In genomic region chr14:25554781-25555180, GRCm38 (mm10) we compare ENCODE assay signal across 10 mouse cellular contexts.
DNase-seq lines count a peak whose midpoint lies in the region; ATAC-seq lines count a peak whose summit lies in the region.
"Had no signal": no experiment of that assay in that cellular context is flagged by ENCODE, and none has a peak within 500 bp of the region (broad histone marks: within the 10 kb centered on the region; RNA-seq: fewer than 3 reads in every experiment).

No protein-coding gene starts in this region.

- WGBS in kidney, embryonic 14.5 days, result 10% methylated on average over 8 of the region's 8 CpGs
- 15% methylated on average over 8 of the region's 8 CpGs for WGBS in embryonic facial prominence, embryonic 15.5 days
- WGBS in intestine, embryonic 15.5 days, result 16% methylated on average over 8 of the region's 8 CpGs
- 11% methylated on average over 8 of the region's 8 CpGs for WGBS in neural tube, embryonic 14.5 days

- H3K4me1 ChIP-seq in kidney, embryonic 14.5 days (ENCODE audit: control insufficient read depth, insufficient read depth, low read length), result peaks cover 53% of the 10 kb centered on the region
- H3K4me1 ChIP-seq in embryonic facial prominence, embryonic 15.5 days, result peaks cover 65% of the 10 kb centered on the region
- H3K4me1 ChIP-seq in intestine, embryonic 15.5 days (replicated peaks), result peaks cover 53% of the 10 kb centered on the region
- peaks cover 57% of the 10 kb centered on the region for H3K4me1 ChIP-seq in neural tube, embryonic 14.5 days (ENCODE audit: control insufficient read depth, insufficient read depth, low read length)

- no peak overlapping the region for H3K4me3 ChIP-seq in kidney, embryonic 14.5 days (ENCODE audit: low read length)
- no peak overlapping the region for H3K4me3 ChIP-seq in embryonic facial prominence, embryonic 15.5 days (replicated peaks)
- H3K4me3 ChIP-seq in intestine, embryonic 15.5 days (replicated peaks), result no peak overlapping the region
- no peak overlapping the region for H3K4me3 ChIP-seq in neural tube, embryonic 14.5 days (ENCODE audit: low read depth, low read length)
- H3K4me3 ChIP-seq: heart, embryonic 12.5 days had no signal

- 0 out of 2 replicates have a peak overlapping the region, but pooled peaks have one; percentile 14 for H3K9ac ChIP-seq in kidney, embryonic 14.5 days (ENCODE audit: low read depth, low read length)
- H3K9ac ChIP-seq in embryonic facial prominence, embryonic 15.5 days, result no peak overlapping the region
- H3K9ac ChIP-seq in intestine, embryonic 15.5 days, result no peak overlapping the region
- 0 out of 2 replicates have a peak overlapping the region, but pooled peaks have one; percentile 0 for H3K9ac ChIP-seq in neural tube, embryonic 14.5 days (replicated peaks; ENCODE audit: low read depth, low read length)
- H3K9ac ChIP-seq: heart, embryonic 12.5 days; liver, embryonic 14.5 days had no signal

- H3K36me3 ChIP-seq in kidney, embryonic 14.5 days (ENCODE audit: control insufficient read depth, insufficient read depth, low read length), result peaks cover 5% of the 10 kb centered on the region; the same call in 1 of the 2 replicates
- no peaks in the 10 kb centered on the region; the same call in 1 of the 2 replicates for H3K36me3 ChIP-seq in embryonic facial prominence, embryonic 15.5 days
- H3K36me3 ChIP-seq in intestine, embryonic 15.5 days, result no peaks in the 10 kb centered on the region
- no peaks in the 10 kb centered on the region for H3K36me3 ChIP-seq in neural tube, embryonic 14.5 days (ENCODE audit: control insufficient read depth, insufficient read depth, low read length)

- H3K27ac ChIP-seq in kidney, embryonic 14.5 days (ENCODE audit: low read depth, low read length), result peak overlapping the region; percentile 65
- H3K27ac ChIP-seq in embryonic facial prominence, embryonic 15.5 days (replicated peaks), result peak overlapping the region; percentile 17; the same call in 1 of the 2 replicates
- peak overlapping the region; percentile 44; the same call in 1 of the 2 replicates for H3K27ac ChIP-seq in intestine, embryonic 15.5 days
- peak overlapping the region; percentile 76 for H3K27ac ChIP-seq in neural tube, embryonic 14.5 days (ENCODE audit: low read depth, low read length)
- H3K27ac ChIP-seq: liver, embryonic 14.5 days had no signal

- ATAC-seq in kidney, embryonic 14.5 days (ENCODE audit: low FRiP score, low TSS enrichment), result no peak
- ATAC-seq in embryonic facial prominence, embryonic 15.5 days (ENCODE audit: insufficient number of reproducible peaks, low FRiP score, low TSS enrichment, low read depth), result peak; percentile 16; the same call in 1 of the 2 replicates
- ATAC-seq in intestine, embryonic 15.5 days, result peak; percentile 57
- peak; percentile 10; the same call in 1 of the 2 replicates for ATAC-seq in neural tube, embryonic 14.5 days (ENCODE audit: low read depth)

- no peaks in the 10 kb centered on the region for H3K9me3 ChIP-seq in kidney, embryonic 14.5 days (ENCODE audit: control insufficient read depth, low read length)
- H3K9me3 ChIP-seq in embryonic facial prominence, embryonic 15.5 days (replicated peaks), result no peaks in the 10 kb centered on the region
- no peaks in the 10 kb centered on the region for H3K9me3 ChIP-seq in intestine, embryonic 15.5 days
- H3K9me3 ChIP-seq in neural tube, embryonic 14.5 days (ENCODE audit: control insufficient read depth, low read length), result no peaks in the 10 kb centered on the region
- H3K9me3 ChIP-seq: heart, embryonic 12.5 days had no signal

- intact Hi-C loops in left cerebral cortex, postnatal 10 days (cut with DNase I), result no loop called here

- peak overlapping the region; percentile 22; the same call in 1 of the 2 replicates for H3K4me2 ChIP-seq in kidney, embryonic 14.5 days (replicated peaks; ENCODE audit: low read depth, low read length)
- 0 out of 2 replicates have a peak overlapping the region, but pooled peaks have one; percentile 1 for H3K4me2 ChIP-seq in embryonic facial prominence, embryonic 15.5 days (replicated peaks)
- no peak overlapping the region; the same call in 1 of the 2 replicates for H3K4me2 ChIP-seq in intestine, embryonic 15.5 days (replicated peaks)
- no peak overlapping the region for H3K4me2 ChIP-seq in neural tube, embryonic 14.5 days (ENCODE audit: low read depth, low read length)
- H3K4me2 ChIP-seq: heart, embryonic 12.5 days had no signal

- no peaks in the 10 kb centered on the region for H3K27me3 ChIP-seq in kidney, embryonic 14.5 days (ENCODE audit: control insufficient read depth, insufficient read depth, low read length)
- H3K27me3 ChIP-seq in embryonic facial prominence, embryonic 15.5 days, result no peaks in the 10 kb centered on the region
- no peaks in the 10 kb centered on the region for H3K27me3 ChIP-seq in intestine, embryonic 15.5 days (replicated peaks)
- H3K27me3 ChIP-seq in neural tube, embryonic 14.5 days (ENCODE audit: control insufficient read depth, insufficient read depth, low read length), result no peaks in the 10 kb centered on the region
- H3K27me3 ChIP-seq: heart, embryonic 12.5 days had no signal

- DNase-seq in kidney, postnatal 10 days, result no peak
- no peak for DNase-seq in urinary bladder, postnatal 4 days (ENCODE audit: low spot score in 2 of 2)
- no peak for DNase-seq in left cerebral cortex, postnatal 10 days (ENCODE audit: extremely low spot score in 1 of 2, low spot score in 2 of 2)
- DNase-seq in thymus, postnatal 0 days (ENCODE audit: low spot score), result no peak

Comparison
In these comparisons a context has a peak if more than half of its experiments do, and no peak if none do; other contexts are left out.
1. H3K27ac ChIP-seq: peak in every context shown above with its lines; median percentile 76 in neural tube, embryonic 14.5 days; 65 in kidney, embryonic 14.5 days; 44 in intestine, embryonic 15.5 days; 17 in embryonic facial prominence, embryonic 15.5 days.
2. H3K4me2 ChIP-seq: peak in kidney, embryonic 14.5 days (single experiment) and embryonic facial prominence, embryonic 15.5 days (single experiment); none in intestine, embryonic 15.5 days (single experiment) and neural tube, embryonic 14.5 days (single experiment).
3. H3K9ac ChIP-seq: peak in kidney, embryonic 14.5 days (single experiment) and neural tube, embryonic 14.5 days (single experiment); none in embryonic facial prominence, embryonic 15.5 days (single experiment) and intestine, embryonic 15.5 days (single experiment).